Mouse (Mus musculus) testis, postnatal 14 days (tissue): ENCODE measurements around the gene Kif27.

Source experiments
- DNase-seq: peaks from one replicate; pipeline ENCODE4 v3.0.0; 2021; ENCODE audit warnings: low spot score

Kif27 gene

GRCm38 (mm10) chr13:58364353-58365175 lies 5.6 kb upstream of the Kif27 start:
- no peak for DNase-seq

- no peak for DNase-seq
These were observed 357 bp upstream of the Kif27 start for GRCm38 (mm10) chr13:58359304-58359653.

GRCm38 (mm10) chr13:58352996-58353395 lies 5.9 kb downstream of the Kif27 start:
- DNase-seq, result no peak

- DNase-seq, result peak; percentile 45
These were observed 8.3 kb downstream of the Kif27 start for GRCm38 (mm10) chr13:58350606-58351005.

- no peak for DNase-seq
These were observed 14.4 kb downstream of the Kif27 start for GRCm38 (mm10) chr13:58344505-58344904.

- DNase-seq, result no peak
These were observed 21.5 kb downstream of the Kif27 start for GRCm38 (mm10) chr13:58337456-58337855.

GRCm38 (mm10) chr13:58334116-58334515 lies 24.8 kb downstream of the Kif27 start:
- DNase-seq, result no peak

GRCm38 (mm10) chr13:58317768-58318167 lies 41.2 kb downstream of the Kif27 start:
- no peak for DNase-seq

- DNase-seq, result no peak
These were observed 43.9 kb downstream of the Kif27 start for GRCm38 (mm10) chr13:58314991-58315390.

- no peak for DNase-seq
These were observed 45.2 kb downstream of the Kif27 start for GRCm38 (mm10) chr13:58313758-58314157.

GRCm38 (mm10) chr13:58311351-58311750 lies 47.6 kb downstream of the Kif27 start:
- DNase-seq, result no peak

GRCm38 (mm10) chr13:58309499-58309898 lies 49.4 kb downstream of the Kif27 start:
- no peak for DNase-seq

GRCm38 (mm10) chr13:58307453-58307852 lies 51.5 kb downstream of the Kif27 start:
- no peak for DNase-seq

- DNase-seq, result no peak
These were observed 53.7 kb downstream of the Kif27 start for GRCm38 (mm10) chr13:58305230-58305629.

GRCm38 (mm10) chr13:58302421-58303145 lies 56.3 kb downstream of the Kif27 start:
- no peak for DNase-seq

- DNase-seq, result no peak
These were observed 57.0 kb downstream of the Kif27 start for GRCm38 (mm10) chr13:58301961-58302360.

GRCm38 (mm10) chr13:58298756-58299155 lies 60.2 kb downstream of the Kif27 start:
- DNase-seq, result no peak

GRCm38 (mm10) chr13:58295582-58295981 lies 63.3 kb downstream of the Kif27 start:
- no peak for DNase-seq

GRCm38 (mm10) chr13:58292811-58293210 lies 66.1 kb downstream of the Kif27 start:
- DNase-seq, result no peak

- DNase-seq, result no peak
These were observed 69.6 kb downstream of the Kif27 start for GRCm38 (mm10) chr13:58289308-58289707.

- DNase-seq, result peak; percentile 67
These were observed 71.1 kb downstream of the Kif27 start for GRCm38 (mm10) chr13:58287822-58288221.

GRCm38 (mm10) chr13:58283466-58283865 lies 75.5 kb downstream of the Kif27 start:
- no peak for DNase-seq

- no peak for DNase-seq
These were observed 77.0 kb downstream of the Kif27 start for GRCm38 (mm10) chr13:58281936-58282335.
